Comparison of ENCODE assay signal across 8 mouse cellular contexts in the genomic region with DNA sequence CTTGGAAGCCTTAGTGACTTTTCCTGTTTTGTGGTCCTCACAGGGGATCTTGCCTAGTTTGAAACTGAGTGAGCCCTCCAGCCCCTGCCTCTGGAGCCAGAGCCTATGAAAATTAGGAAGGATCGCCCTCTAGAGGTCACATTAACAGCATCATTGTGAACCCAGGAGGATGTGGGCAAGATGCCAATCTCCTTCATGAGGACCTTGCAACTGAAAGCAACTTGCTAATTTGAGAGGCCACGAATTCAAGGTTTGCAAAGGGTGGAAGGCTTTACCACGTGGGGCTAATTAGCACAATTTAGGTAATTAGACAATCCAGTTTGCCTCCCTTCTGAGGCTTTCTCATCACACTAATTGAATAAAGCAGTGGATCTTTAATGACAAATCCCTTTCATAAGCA. TPM values are rescaled to one million over a fixed set of nuclear protein-coding genes. Genes with fewer than 3 reads are reported as not detected.
DNase-seq lines count a peak whose midpoint lies in the region; ATAC-seq and TF ChIP-seq lines count a peak whose summit lies in the region.

No protein-coding gene starts in this region.

- H3K36me3 ChIP-seq in heart, embryonic 12.5 days, result no peaks in the 10 kb centered on the region
- no peaks in the 10 kb centered on the region for H3K36me3 ChIP-seq in hindbrain, postnatal 0 days (ENCODE audit: insufficient read depth, low read length)

- H3K9me3 ChIP-seq in heart, embryonic 12.5 days (replicated peaks), result no peaks in the 10 kb centered on the region
- no peaks in the 10 kb centered on the region for H3K9me3 ChIP-seq in hindbrain, postnatal 0 days (ENCODE audit: low read length)

- TF ChIP-seq CTCF in hindbrain, postnatal 0 days (IDR thresholded peaks at IDR 0.05; ENCODE audit: low read depth), result peak; percentile 77

- no peak overlapping the region for H3K27ac ChIP-seq in heart, embryonic 12.5 days (ENCODE audit: poor library complexity, severe bottlenecking)
- H3K27ac ChIP-seq in hindbrain, postnatal 0 days, result no peak overlapping the region

- H3K4me2 ChIP-seq in heart, embryonic 12.5 days, result no peak overlapping the region
- H3K4me2 ChIP-seq in hindbrain, postnatal 0 days (ENCODE audit: low read depth, low read length), result no peak overlapping the region

- 4% methylated on average over 3 of the region's 3 CpGs for WGBS in heart, embryonic 12.5 days
- WGBS in hindbrain, postnatal 0 days, result 4% methylated on average over 3 of the region's 3 CpGs

- no peak overlapping the region for H3K9ac ChIP-seq in heart, embryonic 12.5 days
- H3K9ac ChIP-seq in hindbrain, postnatal 0 days (replicated peaks; ENCODE audit: low read length), result no peak overlapping the region

- H3K27me3 ChIP-seq in heart, embryonic 12.5 days (replicated peaks), result no peaks in the 10 kb centered on the region
- H3K27me3 ChIP-seq in hindbrain, postnatal 0 days (ENCODE audit: insufficient read depth, low read length), result no peaks in the 10 kb centered on the region

- H3K4me1 ChIP-seq in heart, embryonic 12.5 days (replicated peaks), result no peaks in the 10 kb centered on the region
- H3K4me1 ChIP-seq in hindbrain, postnatal 0 days (ENCODE audit: insufficient read depth, low read length), result no peaks in the 10 kb centered on the region

- no peak for ATAC-seq in heart, embryonic 12.5 days (ENCODE audit: insufficient number of reproducible peaks, low FRiP score)
- peak; percentile 81 for ATAC-seq in frontal cortex, adult (ENCODE audit: low TSS enrichment)
- 0 out of 2 replicates have a peak, but pooled peaks have one; percentile 43 for ATAC-seq in hindbrain, postnatal 0 days

- no peak overlapping the region for H3K4me3 ChIP-seq in heart, embryonic 12.5 days
- H3K4me3 ChIP-seq in hindbrain, postnatal 0 days (ENCODE audit: low read length), result no peak overlapping the region

- DNase-seq in heart, adult 18-20 months, result peak; percentile 75 to 78
- DNase-seq in cerebellum, adult 18-20 months, result peak; percentile 73 to 77
- peak; percentile 93 for DNase-seq in hindbrain, postnatal 0 days (ENCODE audit: low spot score)
- peak; percentile 51 for DNase-seq in left cerebral cortex, adult 11 months (ENCODE audit: low spot score)
- DNase-seq in mesoderm, embryonic 11.5 days (ENCODE audit: low read depth, low spot score), result peak; percentile 74
- peak; percentile 8 for DNase-seq in right cerebral cortex, postnatal 25 days

RNA-seq across cellular contexts. Expression of gene Gm45261, which starts 52.7 kb away (rescaled TPM):
- total RNA-seq in heart, adult 18-20 months (2021), result not detected
- polyA plus RNA-seq in heart, embryonic 12.5 days (2016; fragmentation: Nextera tagmentation; extraction: Ambion mirVana), result not detected in 2 replicates
- not detected in 2 replicates for total RNA-seq in hindbrain, postnatal 0 days (2014; rRNA removed)
- not detected in 2 replicates for polyA plus RNA-seq in hindbrain, postnatal 0 days (2015; fragmentation: Nextera tagmentation; extraction: Ambion mirVana)

Comparison
In these comparisons a context has a peak if more than half of its experiments do, and no peak if none do; other contexts are left out.
1. DNase-seq: peak in every context shown above with its lines; median percentile 93 in hindbrain, postnatal 0 days; 76 in heart, adult 18-20 months; 75 in cerebellum, adult 18-20 months; 74 in mesoderm, embryonic 11.5 days; 51 in left cerebral cortex, adult 11 months; 8 in right cerebral cortex, postnatal 25 days.